Mouse (Mus musculus) adrenal gland, postnatal 10 days (tissue): ENCODE results near the gene Mfsd4b2. TPM values are rescaled to one million over a fixed set of nuclear protein-coding genes. Genes with fewer than 3 reads are reported as not detected.

Source experiments
- DNase-seq: peaks from one replicate; pipeline ENCODE4 v3.0.0; 2021; ENCODE audit warnings: mixed read lengths
- total RNA-seq, 2 experiments: library from RNA; stranded (reverse); gene quantifications; 2 replicates each; pipeline ENCODE4 v1.2.3; 2021

Mfsd4b2 gene
- total RNA-seq, 2 experiments from 2014 or later, result 0.27 to 0.33 TPM

GRCm38 (mm10) chr10:39893702-39894697 lies 32.7 kb downstream of the Mfsd4b2 start:
- no peak for DNase-seq

DNA sequence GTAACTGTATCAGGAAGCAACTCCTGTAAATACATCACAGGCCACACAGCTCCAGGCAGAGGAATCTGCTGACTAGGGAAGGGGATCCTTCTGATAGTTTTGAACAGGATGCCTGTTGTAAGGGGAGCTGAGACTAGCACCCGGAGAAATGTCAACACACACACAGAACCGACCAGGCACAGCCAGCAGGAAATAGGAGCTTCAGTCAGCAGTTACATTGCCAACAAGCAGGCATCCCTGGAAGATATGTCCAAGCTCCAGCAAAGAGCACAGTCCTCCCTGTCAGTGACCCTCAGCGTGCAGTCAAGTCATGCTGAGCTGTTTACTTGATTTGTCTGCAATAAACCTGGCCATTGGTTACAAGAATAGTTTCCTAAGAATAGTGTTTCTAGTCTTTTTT lies 38.1 kb downstream of the Mfsd4b2 start:
- no peak for DNase-seq

Other genes with a start within 250 kb of the Mfsd4b2 start
- gene Rev3l, start 194.8 kb downstream of the Mfsd4b2 start, total RNA-seq, result 10 to 100 TPM; 24.7 to 36.4 TPM
- gene Mfsd4b4, start 27.7 kb downstream of the Mfsd4b2 start, total RNA-seq, result 1 to 10 TPM; 6.5 to 9.3 TPM
- 1 to 10 TPM; 4.5 to 6.2 TPM for gene Mfsd4b3, start 33.2 kb upstream of the Mfsd4b2 start, total RNA-seq
- 1 to 10 TPM in 1 of 2 experiments, under 1 TPM in 1; 0.90 to 1.2 TPM for gene Mfsd4b5, start 59.7 kb upstream of the Mfsd4b2 start, total RNA-seq
- gene Mfsd4b1, start 98.3 kb upstream of the Mfsd4b2 start, total RNA-seq, result 1 to 10 TPM; 6.4 to 7.4 TPM
- gene Slc16a10, start 215.3 kb upstream of the Mfsd4b2 start, total RNA-seq, result 10 to 100 TPM; 17.0 to 18.4 TPM